Mouse (Mus musculus) bone marrow macrophage, adult 2 months (primary cell): ENCODE results near the gene Fam25c.

Experiments used
- CTCF ChIP-seq: IDR thresholded peaks from 2 replicates; pipeline ENCODE4 v1.5.1; 2012; ENCODE audit warnings: low read depth, mild to moderate bottlenecking, low read length, moderate library complexity
- POLR2A ChIP-seq: IDR thresholded peaks from 2 replicates; pipeline ENCODE4 v1.6.1; 2012; ENCODE audit warnings: mild to moderate bottlenecking, low read depth, low read length, borderline replicate concordance

DNA sequence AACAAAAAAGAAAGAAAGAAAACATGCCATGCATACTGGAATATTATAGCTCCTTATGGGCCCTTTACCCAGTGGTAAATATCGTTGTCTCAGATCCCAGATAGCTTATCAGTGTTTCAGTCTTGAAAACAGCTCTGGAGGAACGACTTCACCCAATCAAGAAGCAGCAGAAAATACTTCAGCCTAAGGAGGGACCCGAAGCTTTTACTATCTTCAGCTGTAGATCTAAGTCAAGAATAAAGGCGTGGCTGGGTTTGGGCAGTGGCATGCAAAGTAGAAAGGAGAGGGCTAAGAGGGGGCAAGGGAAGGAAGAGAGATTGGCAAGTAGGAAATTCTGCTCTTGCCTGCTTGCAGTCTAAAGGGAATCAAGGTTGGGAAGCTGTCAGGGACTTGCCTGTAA is 6.9 kb upstream of the Fam25c start:
- TF ChIP-seq CTCF (no peak), POLR2A (no peak)
